Mouse (Mus musculus): ENCODE results near the gene Smyd4.

Gene Smyd4

DNA sequence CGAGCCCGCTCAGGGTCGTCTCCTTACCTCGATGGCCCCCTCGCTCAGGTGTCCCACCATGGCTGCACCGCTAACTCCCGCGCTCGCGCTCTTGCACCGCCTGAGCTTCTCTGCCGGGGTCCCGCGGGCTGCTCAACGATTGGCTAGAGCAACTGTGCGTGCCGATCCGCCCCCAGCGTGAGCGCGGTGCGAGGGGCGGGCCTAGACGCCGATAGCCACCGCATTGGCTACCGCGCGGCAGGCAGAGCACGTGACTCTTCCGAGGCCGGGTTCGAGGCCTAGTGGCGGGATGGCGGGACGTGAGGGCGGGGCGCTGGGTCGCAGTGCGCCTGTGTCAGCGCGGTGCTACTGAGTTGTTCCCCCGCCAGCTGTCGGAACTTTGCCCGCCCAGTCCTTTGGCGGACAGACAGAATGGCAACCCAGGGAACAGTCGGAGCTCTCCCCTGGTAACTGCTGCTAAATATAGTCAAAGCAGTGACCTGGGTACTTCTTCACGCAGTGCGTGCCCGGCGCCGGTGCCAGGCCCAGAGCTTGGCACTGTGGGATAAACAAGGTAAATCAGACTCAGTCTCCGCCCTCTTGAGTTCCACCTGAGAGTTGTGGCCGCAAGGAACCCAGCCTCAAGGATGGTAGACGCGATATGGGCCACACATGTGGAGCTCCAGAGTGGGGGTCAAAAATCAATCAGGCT, at the start of gene Smyd4, which contains the start of gene Rpa1:
Gene Smyd4, plus strand, starts transcription at position 235 of the 691 bp plus-strand sequence.
Gene Rpa1, minus strand, starts transcription at position 126 of the 691 bp plus-strand sequence.
- peak; percentile 97 for DNase-seq (ENCODE audit: low spot score in 2 of 2)

DNA sequence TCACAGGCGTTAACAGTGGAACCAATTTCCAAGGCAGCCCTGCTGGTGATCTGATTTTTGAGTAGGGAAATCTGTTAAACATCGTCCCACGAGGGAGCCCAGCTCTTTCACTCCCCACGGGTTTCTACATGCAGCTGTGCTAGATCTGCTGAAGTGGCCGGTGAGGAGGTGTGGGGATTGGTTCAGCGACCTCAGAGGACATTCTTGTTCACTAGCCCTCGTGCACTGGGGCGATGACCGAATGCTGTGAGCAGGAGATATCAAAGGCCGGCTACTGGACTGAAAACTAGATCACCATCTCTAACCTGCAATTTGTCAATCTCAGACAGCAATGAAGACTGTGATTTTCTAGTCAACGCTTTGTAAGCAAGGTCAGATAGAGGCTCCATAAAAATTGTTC, 49.7 kb upstream of the Smyd4 start:
- DNase-seq (ENCODE audit: low spot score in 2 of 2) = no peak

DNA sequence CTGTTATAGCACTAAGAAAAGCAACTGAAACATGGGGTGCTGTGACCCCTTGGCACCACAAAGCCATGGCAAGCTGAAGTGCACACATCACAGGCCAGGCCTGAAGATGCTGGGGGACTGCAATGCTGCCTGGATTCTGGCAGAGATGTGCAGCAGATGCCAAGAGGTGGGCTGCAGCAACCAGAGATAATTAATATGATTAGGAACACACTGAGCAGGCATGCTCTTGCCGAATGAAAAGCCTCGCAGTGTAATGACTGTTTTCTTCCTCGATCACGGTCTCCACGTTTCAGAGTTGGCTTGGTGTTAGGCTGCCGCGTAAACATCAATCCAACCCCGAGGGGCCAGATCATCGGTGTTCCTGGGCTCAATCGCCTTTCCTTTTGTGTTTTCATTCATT, 48.4 kb upstream of the Smyd4 start:
- no peak for DNase-seq (ENCODE audit: low spot score in 2 of 2)

GRCm38 (mm10) chr11:75300954-75301353, 47.3 kb upstream of the Smyd4 start:
- DNase-seq (ENCODE audit: low spot score in 2 of 2) = no peak

DNA sequence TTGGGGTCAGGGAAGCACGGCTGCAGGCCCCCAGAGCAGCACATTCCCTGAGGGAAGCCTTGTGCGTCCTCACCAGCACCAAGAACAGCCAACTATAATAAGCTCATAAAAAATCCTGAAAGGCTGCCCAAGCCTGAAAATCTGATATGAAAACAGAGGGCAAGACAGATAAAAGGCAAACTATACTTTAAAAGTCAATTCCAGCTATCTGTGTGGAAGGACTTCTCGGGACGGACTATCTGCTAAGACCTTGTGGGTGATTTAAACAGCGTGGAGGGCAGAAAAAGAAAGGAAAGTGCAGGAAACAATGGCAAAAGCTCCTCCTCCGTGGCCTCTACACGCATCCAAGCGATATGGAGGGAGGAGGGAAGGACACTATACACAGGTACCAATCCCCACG, 43.4 kb upstream of the Smyd4 start:
- DNase-seq (ENCODE audit: low spot score in 2 of 2) = no peak

DNA sequence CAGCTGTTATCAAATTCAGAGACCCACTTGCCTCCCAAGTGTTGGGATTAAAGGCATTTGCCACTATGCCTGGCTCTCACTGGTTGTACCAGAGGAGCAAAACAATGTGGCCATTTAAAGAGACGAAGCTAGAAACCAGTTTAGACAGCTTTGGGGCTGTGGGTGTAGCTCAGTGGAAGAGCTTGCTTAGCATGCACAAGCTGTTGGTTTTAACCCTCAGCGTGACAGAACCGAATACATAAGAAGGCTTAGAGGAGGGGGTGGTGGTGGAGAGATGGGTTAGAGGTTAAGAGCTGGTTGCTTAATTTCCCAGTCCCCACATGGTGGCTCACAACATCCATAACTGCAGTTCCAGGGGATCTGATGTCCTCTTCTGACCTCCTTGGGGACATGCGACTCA, 39.6 kb upstream of the Smyd4 start:
- DNase-seq (ENCODE audit: low spot score in 2 of 2) = no peak

GRCm38 (mm10) chr11:75310813-75311212, 37.4 kb upstream of the Smyd4 start:
- no peak for DNase-seq (ENCODE audit: low spot score in 2 of 2)

DNA sequence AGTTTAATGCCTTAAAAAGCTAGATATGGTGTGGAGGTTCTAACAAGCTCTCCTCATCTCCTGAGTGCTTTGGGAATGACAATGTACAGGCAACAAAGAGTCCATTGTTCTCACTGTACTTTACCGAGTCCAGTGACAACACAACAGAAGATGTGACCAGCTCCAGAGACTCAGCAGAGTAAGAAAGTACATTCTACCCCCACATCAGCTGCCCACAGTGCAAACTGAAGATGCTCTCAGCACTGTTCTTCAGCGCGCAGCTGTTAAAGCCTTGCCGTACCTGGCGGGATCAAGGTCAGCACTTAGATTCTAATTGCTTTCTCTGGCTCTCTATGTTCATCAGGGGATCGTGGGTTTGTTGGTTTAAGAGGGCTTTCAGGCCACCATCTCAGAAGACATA, 36.5 kb upstream of the Smyd4 start:
- no peak for DNase-seq (ENCODE audit: low spot score in 2 of 2)

DNA sequence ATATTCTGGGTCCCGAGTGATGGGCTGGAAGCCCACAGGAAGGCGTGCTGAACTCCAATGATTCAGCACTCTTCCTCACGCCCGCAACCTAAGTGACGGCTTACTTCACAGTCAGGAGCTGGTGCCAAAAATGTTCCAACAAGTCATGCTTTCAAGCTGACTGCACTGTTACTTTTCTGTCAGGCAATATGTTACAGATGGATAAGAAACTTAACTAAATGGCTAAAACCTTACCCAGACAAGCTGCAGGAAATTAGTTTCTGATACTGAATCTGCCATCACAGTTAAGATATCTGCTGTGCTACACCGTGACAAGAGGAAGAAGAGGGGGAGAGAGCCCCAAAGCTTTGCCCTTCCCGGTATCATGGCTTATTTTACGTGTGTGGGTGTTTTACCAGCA, 34.4 kb upstream of the Smyd4 start:
- DNase-seq (ENCODE audit: low spot score in 2 of 2) = no peak

DNA sequence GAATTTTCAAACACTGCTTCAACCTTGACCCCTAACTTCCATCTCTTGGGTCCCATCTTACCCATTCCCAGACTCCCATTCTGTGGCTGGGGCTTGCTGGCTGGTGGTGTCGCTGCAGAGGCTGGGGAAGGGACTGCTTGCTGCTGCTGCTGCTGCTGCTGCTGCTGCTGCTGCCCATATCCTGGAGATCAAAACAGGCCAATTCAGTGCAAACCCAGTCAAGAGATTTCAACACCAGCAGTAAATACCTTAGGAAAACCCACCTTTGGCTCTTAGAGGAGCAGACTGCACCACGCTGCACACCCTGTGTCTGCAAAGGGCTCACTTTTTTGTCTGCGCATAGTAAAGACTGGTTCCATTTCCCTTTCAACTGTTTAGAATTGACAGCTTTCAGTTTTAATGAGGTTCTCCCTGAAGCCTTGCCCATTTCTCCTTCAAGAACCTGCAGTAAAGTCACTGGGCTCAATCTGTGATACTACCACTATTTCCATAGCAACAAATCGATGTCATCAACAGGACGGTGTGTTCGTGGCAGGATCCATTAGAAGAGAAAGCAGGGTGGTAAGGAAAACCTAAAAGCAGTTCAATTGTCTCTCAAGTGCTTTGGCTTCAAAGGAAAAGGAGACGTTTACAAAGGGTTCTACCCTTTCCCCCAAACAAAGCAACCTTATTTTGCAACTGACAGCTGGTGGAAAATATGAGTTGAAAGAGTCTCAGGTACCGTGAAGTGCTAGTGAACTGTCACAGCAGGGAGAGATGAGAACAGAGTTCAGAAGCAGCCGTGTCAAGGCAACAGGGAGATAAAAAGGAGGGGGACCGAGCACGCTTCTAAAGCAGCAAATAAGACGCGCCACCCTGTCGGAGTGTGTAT, 29.6 kb upstream of the Smyd4 start:
- no peak for DNase-seq (ENCODE audit: low spot score in 2 of 2)

DNA sequence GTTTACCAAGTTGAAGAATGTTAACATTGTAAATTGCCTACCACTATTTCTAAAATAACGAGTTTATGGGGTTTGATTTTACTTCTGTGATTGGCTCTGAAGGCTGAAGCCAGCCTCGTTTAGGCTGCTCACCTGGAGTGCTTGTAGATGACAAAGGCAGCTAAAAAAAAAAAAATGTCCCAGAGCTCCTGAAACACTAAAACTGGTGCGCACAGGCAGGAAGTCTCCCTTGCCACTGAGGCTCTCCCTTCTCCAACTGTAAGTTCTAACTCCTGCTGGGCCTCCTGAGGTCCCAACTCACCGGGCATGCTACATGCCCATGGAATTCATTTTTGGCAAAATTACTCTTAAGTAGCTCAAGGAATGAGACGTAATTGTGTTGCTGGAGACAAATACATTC, 29.0 kb upstream of the Smyd4 start:
- no peak for DNase-seq (ENCODE audit: low spot score in 2 of 2)

DNA sequence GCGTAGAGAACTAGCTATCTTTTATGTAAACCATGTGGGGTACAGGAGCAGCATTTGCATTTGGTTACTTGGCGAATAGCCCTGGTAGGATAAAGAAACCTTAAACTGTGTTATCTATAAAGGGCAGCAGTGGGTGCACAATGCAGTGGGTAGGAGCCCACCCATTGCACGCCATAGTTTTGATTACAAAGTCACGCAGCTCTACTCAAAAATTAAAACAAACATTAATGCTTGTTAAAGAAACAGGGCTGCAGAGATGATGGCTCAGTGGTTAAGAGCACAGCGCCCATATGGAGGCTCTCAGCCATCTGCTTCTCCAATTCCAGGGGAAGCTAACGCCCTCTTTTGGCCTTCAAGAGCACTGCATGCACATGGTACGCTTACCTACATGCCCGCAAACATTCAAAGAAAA, 24.9 kb upstream of the Smyd4 start:
- no peak for DNase-seq (ENCODE audit: low spot score in 2 of 2)

GRCm38 (mm10) chr11:75324433-75324832, 23.8 kb upstream of the Smyd4 start:
- peak in 1 of 2 experiments; percentile 22 for DNase-seq (ENCODE audit: low spot score in 2 of 2)

GRCm38 (mm10) chr11:75325116-75325968, 22.9 kb upstream of the Smyd4 start:
- no peak for DNase-seq (ENCODE audit: low spot score in 2 of 2)

GRCm38 (mm10) chr11:75325969-75326311, 22.3 kb upstream of the Smyd4 start:
- DNase-seq (ENCODE audit: low spot score in 2 of 2) = no peak

GRCm38 (mm10) chr11:75336676-75337075, 11.6 kb upstream of the Smyd4 start:
- DNase-seq (ENCODE audit: low spot score in 2 of 2) = no peak

GRCm38 (mm10) chr11:75337246-75337645, 11.0 kb upstream of the Smyd4 start:
- DNase-seq (ENCODE audit: low spot score in 2 of 2) = no peak

GRCm38 (mm10) chr11:75340076-75340475, 8.2 kb upstream of the Smyd4 start:
- no peak for DNase-seq (ENCODE audit: low spot score in 2 of 2)

DNA sequence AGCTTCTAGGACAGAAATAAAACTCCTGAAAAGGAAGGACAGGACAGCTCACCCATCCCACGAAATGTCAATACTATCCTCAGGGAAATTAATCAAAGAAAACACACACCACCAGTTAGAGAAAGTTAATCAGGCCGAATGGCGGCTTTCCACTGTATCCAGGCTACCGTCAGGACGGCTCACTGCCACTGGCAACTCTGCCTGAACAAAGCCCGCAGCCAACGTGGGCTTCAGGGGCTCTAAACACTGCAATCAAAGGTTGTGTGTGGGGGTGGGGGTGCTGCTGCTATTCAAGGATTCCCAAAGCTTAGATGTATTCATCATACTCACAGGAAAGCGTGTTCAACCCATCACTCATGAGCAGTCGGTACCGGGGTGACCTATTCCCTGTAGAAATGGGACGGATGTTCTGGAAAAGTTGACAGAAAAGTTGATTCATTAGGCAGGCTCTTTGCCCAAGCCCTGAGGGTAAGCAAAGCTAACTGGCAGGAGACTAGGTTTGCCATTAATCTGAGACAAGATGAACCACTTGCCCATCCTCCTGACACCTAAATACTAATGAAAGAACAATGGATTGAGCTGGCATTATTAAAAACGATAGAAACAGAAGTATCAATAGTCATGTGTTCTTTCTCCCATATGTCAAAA, 7.4 kb upstream of the Smyd4 start:
- peak in 1 of 2 experiments; percentile 11 for DNase-seq (ENCODE audit: low spot score in 2 of 2)

GRCm38 (mm10) chr11:75343096-75343495, 5.1 kb upstream of the Smyd4 start:
- peak in 1 of 2 experiments; percentile 9 for DNase-seq (ENCODE audit: low spot score in 2 of 2)

DNA sequence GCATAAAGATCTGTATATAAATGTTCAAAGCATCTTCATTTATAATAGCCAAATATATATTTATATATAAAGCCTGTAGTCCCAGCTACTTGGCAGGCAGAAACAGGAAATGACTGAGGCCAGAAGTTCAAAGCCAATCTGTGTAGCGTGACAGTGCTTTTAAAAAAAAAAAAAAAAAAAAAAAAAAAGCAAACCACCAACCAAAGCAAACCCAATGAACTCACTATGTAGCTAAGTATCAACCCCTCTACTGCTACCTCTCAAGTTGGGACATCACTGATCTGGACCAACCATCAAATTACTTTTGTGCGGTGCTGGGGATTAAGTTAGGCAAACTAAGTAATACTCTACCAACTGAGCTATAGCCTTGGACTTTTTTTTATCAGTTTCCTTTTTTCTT, 4.1 kb upstream of the Smyd4 start:
- peak in 1 of 2 experiments; percentile 4 for DNase-seq (ENCODE audit: low spot score in 2 of 2)

DNA sequence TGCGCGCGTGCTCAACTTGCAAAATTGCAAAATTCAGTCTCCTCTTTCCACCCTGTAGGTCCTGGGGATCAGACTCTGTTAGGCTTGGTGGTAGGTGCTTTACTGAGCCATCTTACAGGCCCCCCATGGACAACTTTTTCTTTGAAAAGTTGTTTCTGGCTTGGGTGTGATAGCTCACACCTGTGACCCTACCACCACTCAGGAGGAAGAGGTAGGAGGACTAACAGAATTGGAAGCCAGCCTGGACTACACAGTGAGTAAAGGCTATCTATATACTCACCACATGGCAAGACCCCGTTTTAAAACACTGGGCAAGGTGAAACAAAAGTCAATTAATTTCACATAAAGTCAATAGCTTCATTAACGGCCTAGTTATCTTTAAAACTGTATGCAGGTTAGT, 3.5 kb upstream of the Smyd4 start:
- DNase-seq (ENCODE audit: low spot score in 2 of 2) = peak in 1 of 2 experiments; percentile 5

Measured in right cerebral cortex, postnatal 10 days (tissue).